Mouse (Mus musculus): ENCODE results near the gene Kalrn.
"Not testable (repeated sequence)": the region's sequence is repeated elsewhere in the genome, so short reads cannot be mapped to it uniquely, and the experiment has no call there.

Gene Kalrn

GRCm38 (mm10) chr16:34095548-34096141, 477.7 kb downstream of the Kalrn start:
- DNase-seq, result peak; percentile 86

- no peak for DNase-seq
These were observed 478.3 kb downstream of the Kalrn start for GRCm38 (mm10) chr16:34095093-34095465.

GRCm38 (mm10) chr16:34094446-34095092, 478.8 kb downstream of the Kalrn start:
- peak; percentile 63 for DNase-seq

DNA sequence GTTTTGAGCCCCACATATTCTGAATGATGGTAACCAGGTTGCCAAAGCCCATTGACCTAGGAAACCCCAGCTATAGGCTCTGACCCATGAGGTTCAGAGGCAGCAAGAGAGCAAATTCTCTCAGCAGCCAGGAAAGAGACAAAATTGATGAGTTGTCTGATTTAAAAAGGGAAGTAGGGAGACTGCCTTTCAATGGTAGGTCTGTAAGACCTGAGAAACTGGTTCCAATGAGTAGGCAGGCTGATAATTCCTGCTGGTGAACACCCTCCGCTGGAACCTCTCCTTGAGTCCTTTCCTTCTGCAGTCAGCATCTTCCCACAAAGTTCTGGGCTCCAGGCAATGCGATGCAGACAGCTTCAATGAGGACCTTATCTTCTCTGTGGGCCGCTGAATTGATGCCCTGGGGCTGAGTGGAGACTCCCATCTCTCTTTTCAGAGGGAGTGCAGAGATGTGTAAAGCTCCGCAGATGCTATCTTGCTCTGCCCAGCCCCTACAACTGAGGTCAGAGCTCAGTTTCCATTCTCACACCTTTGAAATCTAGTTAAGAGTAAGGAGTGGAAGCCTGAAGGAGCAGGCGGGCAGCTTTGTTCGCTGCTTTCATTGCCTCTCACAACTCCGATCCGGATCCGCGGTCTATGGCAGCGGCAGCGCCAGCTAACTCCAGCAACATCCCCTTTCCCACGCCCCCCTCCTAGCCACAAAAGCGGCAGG, 479.4 kb downstream of the Kalrn start:
- no peak for DNase-seq

DNA sequence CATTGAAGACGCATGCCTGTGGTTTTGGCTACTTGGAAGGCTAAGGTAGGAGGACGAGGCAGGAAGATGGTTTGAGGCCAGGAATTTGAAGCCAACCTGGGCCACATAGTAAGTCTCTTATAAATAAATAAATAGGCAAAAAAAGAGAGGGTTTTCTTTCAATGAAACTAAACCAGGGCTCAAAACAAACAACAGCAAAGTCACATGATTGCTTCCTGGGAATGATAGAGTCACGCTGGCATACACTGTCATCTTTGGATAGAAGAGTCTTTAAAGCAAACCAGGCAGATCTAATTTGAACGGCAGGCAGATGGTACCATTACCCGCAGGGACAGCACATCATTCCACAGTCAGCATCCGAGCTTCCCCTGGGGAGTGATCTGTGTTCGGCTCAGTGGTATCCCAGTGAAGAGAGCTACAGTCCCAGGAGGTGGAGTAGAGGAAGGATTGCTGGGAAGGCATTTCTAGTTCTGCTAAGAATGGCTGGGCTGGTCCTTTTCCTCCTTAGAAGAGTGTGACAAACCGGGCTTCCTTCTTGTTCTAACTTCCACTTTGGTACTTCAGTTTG, 483.7 kb downstream of the Kalrn start:
- no peak for DNase-seq

DNA sequence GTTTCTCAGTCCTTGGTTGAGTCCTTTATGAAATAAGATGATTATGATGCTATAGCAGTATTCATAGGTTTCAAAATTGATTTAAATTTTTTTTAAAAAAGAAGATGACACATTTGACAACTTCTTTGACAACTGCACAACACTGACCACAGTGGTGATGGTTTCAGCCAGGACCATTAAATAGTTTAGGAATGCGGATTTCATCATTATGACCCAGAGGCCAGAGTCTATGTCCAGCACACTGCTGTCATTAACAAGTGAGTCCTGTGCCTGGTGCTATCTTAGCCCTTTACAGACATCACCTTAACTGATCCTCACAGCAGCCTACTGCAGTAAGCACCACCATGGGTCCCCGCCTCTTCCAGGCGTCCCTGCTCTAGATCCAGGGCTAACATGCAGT, 484.3 kb downstream of the Kalrn start:
- no peak for DNase-seq

- DNase-seq, result no peak
These were observed 485.0 kb downstream of the Kalrn start for GRCm38 (mm10) chr16:34088331-34088730.

GRCm38 (mm10) chr16:34084135-34084920, 489.0 kb downstream of the Kalrn start:
- DNase-seq, result no peak

GRCm38 (mm10) chr16:34082494-34083469, 490.6 kb downstream of the Kalrn start:
- DNase-seq, result no peak

- peak; percentile 17 for DNase-seq
These were observed 491.5 kb downstream of the Kalrn start for GRCm38 (mm10) chr16:34081683-34082438.

GRCm38 (mm10) chr16:34081314-34081682, 492.0 kb downstream of the Kalrn start:
- not testable (repeated sequence) for DNase-seq

DNA sequence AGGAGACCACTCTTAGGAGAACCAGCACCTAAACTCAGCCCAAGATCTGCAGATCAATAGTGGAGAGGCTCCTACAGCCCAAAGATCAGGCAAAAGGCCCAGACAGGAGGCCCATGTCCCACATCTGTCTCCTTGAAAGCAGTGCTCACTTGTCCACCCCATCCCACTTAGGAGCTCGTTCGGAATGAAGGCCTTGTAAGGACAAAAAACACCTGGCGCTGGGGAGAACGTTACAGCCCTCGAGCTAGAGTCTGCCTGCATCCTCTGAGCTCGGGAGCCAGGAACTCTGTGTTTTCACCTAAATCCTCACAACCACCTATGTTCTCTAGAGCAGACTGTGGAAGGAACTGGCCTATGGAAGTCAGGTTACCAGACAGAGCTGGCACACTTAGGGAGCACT, 492.5 kb downstream of the Kalrn start:
- DNase-seq, result no peak

GRCm38 (mm10) chr16:34079511-34079910, 493.8 kb downstream of the Kalrn start:
- no peak for DNase-seq

- DNase-seq, result no peak
These were observed 494.6 kb downstream of the Kalrn start for GRCm38 (mm10) chr16:34078732-34079131.

GRCm38 (mm10) chr16:34076101-34076500, 497.2 kb downstream of the Kalrn start:
- no peak for DNase-seq

DNA sequence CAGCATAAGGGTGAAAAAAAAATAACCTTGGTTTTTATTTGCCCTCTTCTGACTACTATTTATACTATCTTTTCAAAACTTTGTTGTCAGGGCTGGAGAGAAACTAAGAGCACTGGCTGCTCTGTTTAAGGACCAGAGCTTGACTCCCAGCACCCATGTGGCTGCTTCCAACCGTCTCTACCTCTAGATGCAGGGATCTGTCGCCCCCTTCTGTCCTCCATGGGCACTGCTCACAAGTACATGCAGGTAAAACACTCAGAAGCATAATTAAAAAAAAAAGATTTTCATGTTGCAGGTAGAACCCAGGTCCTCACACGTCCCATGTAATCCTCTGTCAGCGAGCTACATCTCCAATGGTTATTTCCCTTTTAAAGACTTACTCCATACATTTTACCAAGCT, 499.4 kb downstream of the Kalrn start:
- no peak for DNase-seq

DNA sequence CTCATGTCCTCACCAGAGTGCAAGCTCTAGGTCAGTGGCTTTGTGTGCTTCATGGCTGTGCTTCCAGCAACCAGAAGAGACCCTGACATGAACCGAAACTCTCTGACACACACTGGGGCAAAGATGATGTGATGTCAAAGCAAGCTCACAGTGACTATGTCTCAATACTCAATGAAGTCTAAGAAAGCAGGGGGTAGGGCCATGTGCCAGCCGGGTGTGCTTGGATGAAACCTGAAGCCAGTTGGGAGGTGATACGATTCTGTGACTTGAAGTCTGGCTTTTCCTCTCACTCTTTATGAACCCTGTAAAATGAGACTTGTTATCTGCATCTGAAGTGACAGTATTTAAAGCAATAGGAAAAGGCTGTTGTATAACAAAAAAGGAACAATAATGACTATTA, 501.2 kb downstream of the Kalrn start:
- DNase-seq, result no peak

DNA sequence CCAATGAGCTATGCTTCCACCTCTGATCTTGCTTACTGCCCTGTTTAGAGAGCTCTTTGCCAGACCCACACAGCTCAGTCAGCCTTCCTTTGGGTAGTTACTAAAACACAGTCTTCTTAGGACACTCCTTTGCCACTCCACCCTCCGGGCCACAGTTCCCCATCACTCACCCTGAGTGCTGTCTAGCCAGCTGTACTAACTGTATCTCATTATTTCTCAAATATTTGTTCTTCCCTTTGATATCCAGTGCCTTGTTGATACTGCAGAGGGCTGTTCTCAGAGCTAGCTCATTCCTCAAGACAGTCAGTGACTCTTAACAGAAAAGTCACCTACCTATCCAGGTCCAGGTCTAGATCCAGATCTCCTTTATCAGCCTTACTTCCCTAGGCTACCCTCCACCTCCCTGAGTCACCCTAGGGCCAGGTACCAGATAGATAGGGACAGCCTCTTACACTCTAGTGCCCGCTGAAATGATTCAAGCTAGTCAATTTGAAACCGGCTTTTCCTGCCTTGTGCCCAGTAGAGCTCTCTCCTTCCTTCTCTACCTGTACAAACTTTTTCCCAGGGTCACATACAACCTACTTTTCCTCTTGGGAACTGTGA, 502.0 kb downstream of the Kalrn start:
- DNase-seq, result no peak

GRCm38 (mm10) chr16:34069481-34069880, 503.9 kb downstream of the Kalrn start:
- DNase-seq, result no peak

GRCm38 (mm10) chr16:34066922-34067321, 506.4 kb downstream of the Kalrn start:
- DNase-seq, result no peak

- no peak for DNase-seq
These were observed 507.0 kb downstream of the Kalrn start for GRCm38 (mm10) chr16:34066376-34066775.

Data from kidney, postnatal 10 days (tissue).